Mouse (Mus musculus): ENCODE measurements around the gene Gfer.

Gfer gene

DNA sequence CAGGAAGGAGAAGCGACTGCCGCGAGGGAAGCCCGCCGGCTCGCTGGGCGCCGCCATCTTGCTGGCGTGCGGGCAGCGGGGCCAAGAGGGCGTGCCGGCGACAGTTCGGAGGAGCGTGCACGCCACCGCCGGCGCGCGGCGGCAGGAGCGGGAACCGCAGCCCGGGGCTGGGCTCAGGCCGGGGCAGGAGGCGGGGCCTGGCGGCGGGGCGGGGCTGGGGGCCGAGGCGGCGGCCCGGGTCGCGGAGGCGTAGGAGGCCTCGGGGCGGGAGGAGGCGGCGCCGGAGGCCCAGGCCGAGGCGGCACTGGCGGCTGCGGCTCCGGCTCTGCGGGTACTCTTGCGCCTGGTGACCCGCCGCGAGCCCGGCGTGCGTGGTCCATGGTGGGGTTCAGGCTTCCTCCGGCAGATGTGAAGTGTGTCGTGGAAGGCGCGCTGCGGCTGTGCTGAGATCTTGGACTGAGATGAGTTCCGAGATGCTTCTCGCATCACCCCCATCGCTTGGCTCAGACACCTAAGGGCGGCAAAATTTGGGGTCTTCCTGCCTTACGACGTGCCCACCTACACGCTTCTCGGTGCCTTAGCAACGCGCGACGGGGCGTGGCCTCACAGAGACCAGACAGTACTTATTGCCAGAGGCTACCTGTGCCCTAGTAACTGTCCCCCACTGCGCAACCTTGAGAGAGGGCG lies at the start of gene Gfer, which contains the start of gene Noxo1:
TSS of gene Gfer (minus strand) at position 146 of the 687 bp plus-strand sequence.
TSS of gene Noxo1 (plus strand) at position 224 of the 687 bp plus-strand sequence.
- under 1% methylated on average over 74 of the region's 76 CpGs for WGBS

DNA sequence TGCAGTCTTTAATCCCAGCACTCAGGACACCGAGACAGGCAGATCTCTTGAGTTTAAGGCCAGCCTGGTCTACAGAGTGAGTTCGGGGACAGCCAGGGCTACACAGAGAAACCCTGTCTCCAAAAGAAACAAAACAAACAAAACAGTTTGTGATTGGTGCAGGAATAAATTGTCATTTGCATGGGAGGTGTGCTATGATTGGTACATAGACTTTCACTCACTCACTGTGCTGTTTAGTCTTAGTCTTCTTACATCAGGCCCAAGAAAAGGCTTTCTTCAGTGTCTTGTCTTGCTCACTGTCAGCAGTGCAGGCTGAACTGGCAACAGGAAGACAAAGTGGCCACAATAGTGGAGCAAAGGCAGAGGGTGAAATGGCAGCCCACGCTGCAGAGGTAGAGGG lies 48.4 kb upstream of the Gfer start:
- WGBS: 81% methylated on average over 3 of the region's 3 CpGs

DNA sequence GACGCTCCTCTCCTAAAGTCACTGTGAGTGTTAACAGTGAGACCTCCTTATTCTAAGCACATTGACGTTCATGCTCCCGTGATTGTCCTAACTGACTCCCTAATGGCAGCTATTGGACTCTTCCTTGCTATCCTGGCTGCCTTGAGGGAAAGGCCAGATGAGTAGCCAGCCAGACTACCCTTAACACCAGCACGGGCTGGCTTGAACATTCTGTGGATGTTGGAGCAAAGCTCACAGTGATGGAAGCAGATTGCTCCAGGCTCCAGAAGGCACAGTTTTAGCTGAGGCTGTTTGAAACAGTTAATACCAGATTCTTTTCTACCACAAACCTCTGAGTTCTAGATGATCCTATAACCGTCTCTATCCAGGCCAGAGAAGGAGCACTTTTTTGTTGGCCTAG lies 47.9 kb upstream of the Gfer start:
- 81% methylated on average over 5 of the region's 5 CpGs for WGBS

DNA sequence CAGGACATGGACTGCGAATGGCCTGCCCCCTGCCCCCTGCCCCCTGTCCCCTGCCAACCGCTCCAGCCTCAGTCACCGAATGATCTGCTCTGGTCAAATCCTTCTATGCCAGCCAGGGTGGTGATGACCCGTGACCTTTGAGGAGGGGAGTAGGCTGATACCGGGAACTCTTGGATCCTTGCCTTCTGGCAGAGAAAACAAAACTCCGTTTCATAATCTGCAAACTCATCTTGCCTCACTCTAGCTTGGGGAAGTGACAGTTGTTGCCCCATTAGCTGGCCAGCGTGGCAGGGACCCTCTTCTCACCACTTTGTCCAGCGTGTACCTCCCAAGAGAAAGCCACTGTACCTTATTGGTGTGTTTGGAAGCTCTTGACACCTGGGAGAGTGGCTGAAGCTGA lies 46.4 kb upstream of the Gfer start:
- WGBS: 75% methylated on average over 8 of the region's 8 CpGs

GRCm38 (mm10) chr17:24739926-24740325 lies 44.0 kb upstream of the Gfer start:
- 90% methylated on average over 8 of the region's 8 CpGs for WGBS

DNA sequence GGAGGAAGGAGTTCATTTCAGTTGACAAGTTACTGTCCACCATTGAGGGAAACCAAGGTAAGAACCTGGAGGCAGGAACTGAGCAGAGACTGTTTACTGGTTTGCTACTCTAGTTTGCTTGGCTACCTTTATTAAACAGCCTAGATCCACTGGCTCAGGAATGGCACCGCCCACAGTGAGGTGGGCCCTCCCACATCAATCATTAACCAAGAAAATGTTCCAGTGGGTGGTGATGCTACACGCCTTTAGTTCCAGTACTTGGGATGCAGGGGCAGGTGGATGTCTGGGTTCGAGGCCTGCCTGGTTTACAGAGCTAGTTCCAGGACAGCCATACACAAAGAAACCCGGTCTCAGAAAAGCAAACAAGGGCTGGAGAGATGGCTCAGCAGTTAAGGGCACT lies 42.3 kb upstream of the Gfer start:
- 86% methylated on average over 4 of the region's 4 CpGs for WGBS

DNA sequence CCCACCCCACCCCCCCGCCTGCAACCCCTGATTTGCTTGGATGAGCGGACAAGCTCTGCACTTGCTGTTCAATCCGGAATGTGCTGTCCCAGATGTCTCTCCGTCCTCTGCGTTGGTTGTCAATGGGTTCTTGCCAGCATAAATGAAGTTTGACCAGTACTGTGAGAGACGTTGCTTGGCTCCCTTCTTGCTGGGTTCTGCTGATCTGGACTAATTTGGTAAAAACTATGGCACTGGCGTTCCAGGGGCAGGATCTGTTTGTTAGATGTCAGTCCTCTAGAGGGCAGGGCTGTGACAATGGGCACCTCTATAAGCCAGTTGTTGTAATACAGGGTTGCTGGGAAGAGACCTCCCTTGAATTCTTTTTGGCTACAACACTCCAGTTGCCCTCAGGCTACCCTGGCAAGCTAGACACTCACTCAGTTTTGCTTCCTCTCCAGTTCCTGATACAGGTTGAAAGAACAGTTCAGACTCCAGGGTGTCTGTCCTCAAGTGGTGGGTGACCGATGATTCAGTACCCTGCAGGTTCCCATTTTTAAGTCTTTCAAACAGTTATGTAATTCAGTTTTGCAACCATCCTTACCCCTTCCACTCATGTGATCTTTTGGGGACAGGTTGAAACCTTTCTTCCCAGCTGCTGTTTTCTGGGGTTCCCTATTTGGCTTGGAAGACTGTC lies 41.3 kb upstream of the Gfer start:
- 18% methylated on average over 8 of the region's 8 CpGs for WGBS

DNA sequence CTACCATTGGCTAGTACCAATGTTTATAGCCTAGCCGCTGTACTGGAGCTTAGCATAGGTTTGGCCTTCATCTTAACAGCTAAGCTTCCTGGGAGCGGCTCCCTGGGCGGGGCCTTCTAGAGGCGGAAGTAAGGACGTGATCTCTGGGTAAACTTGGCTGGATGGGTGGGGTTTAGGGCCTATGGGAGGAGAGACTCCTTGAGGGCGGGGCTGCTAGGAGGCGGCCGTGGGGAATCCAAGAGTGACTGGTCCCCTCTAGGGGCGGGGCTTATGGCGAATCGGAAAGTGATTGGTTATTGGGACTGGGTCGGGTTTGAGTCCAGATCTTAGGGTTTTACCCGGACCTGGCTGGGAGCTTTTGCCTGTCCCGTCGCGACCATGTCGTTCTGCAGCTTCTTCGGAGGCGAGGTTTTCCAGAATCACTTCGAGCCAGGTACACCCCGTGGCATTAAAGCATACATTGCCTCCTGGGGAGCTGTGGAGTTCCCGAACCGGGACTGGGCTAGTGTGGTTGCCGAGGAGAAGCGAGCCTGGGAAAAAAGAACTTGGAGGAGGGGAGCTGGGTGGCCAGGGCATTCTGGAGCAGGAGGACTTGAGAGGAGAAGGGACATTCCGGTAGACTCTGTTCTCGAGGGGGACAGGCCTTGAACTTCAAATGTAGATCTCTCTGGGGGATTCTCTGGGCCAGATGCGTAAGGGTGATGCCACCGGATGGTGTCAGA lies 40.5 kb upstream of the Gfer start, which contains the start of gene Msrb1:
TSS of gene Msrb1 (plus strand) at position 313 of the 722 bp plus-strand sequence.
- WGBS: 1% methylated on average over 29 of the region's 29 CpGs

DNA sequence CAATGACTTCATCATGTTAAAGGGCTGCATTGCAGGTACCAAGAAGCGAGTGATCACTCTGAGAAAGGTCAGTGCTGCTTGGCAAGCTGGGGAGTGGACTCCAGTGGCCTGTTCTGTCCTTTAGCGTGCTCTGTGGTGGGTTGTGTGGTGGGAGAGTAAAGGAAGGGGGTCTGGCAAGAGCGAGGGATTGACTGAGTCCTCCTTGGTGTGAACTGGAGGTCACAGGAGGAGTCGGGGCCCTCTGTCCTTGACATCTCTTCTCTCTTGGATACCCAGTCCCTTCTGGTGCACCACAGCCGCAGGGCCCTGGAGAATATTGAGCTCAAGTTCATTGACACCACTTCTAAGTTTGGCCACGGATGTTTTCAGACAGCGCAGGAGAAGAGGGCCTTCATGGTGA lies 39.5 kb upstream of the Gfer start:
- 93% methylated on average over 7 of the region's 7 CpGs for WGBS

DNA sequence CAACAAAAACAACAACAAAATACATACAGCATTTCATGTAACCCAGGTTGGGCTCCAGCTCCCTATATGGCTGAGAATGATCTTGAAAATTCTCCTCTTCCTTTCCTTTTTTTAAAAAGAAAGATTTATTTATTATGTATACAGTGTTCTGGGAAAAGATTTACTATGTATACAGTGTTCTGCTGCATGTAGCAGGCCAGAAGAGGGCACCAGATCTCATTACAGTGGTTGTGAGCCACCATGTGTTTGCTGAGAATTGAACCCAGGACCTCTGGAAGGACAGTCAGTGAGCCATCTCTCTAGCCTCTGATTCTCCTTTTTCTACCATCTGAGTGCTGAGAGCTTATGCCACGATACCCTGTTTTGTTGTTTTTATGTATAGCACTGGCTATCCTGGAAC lies 38.6 kb upstream of the Gfer start:
- WGBS: 83% methylated on average over 1 of the region's 1 CpGs

DNA sequence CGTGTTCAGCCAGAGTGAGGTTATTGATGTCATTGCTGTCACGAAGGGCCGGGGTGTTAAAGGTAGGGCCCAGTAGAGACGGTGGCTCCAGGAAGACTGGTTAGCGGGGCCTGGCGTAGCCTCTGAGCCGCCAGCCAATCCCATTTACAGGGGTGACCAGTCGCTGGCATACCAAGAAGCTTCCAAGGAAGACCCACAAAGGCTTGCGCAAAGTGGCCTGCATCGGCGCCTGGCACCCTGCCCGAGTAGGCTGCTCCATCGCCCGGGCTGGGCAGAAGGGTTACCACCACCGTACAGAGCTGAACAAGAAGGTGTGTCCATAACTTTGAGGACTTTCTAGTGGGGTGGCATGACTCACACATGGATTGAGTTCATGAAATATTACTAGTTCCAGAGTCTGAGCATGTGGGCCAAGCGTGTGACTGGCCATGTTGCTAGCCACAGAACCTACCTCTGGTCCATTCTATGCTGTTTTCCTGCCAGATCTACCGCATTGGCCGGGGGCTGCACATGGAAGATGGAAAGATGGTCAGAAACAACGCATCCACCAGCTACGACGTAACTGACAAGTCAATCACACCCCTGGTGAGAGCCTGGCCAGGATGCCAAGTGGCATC lies 37.6 kb upstream of the Gfer start:
- 90% methylated on average over 21 of the region's 21 CpGs for WGBS

DNA sequence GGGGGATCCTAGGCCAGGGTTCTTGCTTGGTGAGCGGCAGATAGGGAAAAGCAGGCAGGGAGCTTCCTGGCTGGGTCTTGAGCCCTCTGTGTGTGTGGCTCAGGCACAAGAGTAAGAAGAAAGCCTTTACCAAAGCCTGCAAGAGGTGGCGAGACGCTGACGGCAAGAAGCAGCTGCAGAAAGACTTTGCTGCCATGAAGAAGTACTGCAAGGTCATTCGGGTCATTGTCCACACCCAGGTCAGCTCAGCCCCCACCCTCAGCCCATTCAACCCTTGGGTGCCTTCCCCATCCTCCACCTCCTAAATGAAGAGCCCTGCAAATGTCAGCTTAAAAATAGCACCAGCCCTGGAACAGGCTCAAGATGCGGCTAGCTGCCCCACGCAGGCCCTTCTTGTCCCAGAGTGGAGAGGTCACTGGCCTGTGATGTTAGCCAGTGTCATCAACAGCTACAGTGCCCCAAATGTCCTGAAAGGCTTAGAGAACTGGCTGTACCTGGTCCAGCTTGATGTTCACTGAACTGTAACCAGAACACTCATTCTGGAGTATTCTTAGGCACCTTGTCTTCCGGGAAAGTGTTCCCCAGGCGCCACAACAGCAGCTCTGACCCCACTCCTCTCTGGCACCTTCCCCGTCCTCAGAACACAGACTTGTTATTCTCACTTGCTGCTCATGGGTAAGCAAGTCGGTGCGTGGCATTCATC lies 36.4 kb upstream of the Gfer start:
- WGBS: 82% methylated on average over 12 of the region's 12 CpGs

GRCm38 (mm10) chr17:24730787-24731186 lies 34.8 kb upstream of the Gfer start:
- 87% methylated on average over 14 of the region's 14 CpGs for WGBS

- 75% methylated on average over 6 of the region's 6 CpGs for WGBS
These were observed 33.1 kb upstream of the Gfer start for GRCm38 (mm10) chr17:24729067-24729466.

DNA sequence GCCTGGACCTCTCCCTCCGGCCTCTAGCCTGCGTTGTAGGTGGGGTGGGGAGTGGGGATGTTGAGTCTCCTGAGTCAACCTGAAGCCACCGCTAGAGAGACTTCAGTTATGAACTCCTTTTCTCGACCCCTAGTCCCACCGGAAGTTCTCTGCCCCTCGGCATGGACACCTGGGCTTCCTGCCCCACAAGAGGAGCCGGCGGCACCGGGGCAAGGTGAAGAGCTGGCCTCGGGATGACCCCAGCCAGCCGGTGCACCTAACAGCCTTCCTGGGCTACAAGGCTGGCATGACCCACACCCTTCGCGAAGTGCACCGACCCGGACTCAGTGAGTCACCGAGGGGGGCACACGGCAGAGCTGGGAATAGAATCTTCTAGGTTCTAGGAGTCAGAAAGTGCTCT lies 32.2 kb upstream of the Gfer start:
- whole genome bisulfite sequencing: 74% methylated on average over 17 of the region's 17 CpGs

DNA sequence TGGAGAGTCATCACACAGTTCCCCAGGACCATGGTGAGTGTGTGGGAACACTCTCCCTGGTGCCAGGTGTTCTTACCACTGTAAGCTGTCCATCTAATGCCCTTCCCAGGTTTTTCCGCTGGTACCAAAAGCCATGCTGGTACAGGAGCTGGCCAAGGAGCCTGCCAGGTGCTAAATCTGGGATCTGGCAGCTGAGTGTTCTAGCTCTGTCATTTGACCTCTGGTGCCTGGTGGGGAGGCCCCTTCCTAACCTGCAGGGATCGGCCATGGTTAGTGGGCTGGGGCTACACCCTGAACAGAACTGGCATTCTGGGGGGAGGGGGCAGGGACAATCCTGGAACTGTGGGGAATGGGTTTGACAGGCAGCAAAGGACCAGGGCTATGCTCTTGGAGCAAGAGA lies 31.7 kb upstream of the Gfer start, which contains the start of gene Rpl3l:
TSS of gene Rpl3l (plus strand) at position 203 of the 400 bp plus-strand sequence.
- WGBS: 72% methylated on average over 2 of the region's 2 CpGs

DNA sequence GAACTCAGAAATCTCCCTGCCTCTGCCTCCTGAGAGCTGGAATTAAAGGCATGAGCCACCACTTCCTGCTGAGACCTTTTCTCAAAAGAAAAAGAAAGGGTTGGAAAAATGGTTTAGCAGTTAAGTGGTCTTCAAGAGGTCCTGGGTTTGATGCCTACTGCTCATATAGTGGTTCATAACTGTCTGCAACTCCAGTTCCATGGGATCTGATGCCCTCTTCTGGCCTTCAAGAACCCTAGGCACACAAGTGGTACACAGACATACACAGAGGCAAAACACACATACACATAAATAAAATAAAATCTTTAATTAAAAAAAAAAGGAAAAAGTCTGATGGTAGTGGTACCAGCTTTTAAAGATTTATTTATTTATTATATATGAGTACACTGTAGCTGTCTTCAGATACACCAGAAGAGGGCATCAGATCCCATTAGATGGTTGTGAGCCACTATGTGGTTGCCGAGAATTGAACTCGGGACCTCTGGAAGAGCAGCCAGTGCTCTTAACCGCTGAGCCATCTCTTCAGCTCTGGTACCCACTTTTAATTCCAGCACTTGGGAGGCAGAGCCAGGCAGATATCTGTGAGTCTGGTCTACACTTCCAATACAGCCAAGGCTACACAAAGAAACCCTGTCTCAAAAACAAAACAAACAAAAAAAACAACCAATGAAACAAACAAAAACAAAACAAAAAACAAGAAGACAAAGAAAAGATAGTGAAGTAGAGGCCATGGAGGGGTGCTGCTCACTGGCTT lies 29.9 kb upstream of the Gfer start:
- WGBS: 69% methylated on average over 3 of the region's 3 CpGs

DNA sequence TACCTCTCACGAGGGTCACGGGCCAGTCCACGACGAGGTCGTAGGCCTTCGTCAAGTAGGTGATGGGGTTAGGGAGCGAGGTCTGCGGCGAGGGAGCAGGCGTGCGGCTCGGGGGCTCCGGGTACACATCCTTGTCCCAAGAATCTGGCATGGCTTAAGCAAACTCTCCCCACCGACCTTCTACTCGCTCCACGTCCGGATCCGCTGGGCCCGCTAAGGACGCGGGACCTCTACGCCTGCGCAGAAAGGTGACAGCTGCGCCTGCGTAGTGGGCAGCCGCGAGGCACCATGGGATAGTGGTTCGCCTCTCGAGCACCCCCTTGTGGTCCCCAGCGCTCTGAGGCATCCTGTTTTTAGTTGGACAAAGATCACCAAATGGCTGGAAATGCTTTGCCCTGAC lies 28.2 kb upstream of the Gfer start, which contains the start of gene Ndufb10:
TSS of gene Ndufb10 (minus strand) at position 295 of the 400 bp plus-strand sequence.
- WGBS: under 1% methylated on average over 30 of the region's 30 CpGs

DNA sequence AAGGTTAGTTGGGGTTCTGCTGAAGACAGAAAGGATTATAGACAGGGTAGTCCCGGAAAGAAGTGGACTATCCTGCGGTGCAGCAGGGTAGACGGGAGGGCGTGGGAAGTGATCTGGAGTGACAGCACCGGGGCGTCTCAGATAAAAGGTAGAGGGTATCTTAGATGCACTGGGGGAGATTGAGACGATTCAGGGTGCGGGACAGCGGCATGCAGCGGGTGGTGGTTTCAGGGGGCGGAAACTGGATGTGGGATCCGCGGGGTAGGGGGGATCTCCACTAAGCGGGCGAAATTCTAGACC lies 27.9 kb upstream of the Gfer start:
- under 1% methylated on average over 15 of the region's 15 CpGs for WGBS

DNA sequence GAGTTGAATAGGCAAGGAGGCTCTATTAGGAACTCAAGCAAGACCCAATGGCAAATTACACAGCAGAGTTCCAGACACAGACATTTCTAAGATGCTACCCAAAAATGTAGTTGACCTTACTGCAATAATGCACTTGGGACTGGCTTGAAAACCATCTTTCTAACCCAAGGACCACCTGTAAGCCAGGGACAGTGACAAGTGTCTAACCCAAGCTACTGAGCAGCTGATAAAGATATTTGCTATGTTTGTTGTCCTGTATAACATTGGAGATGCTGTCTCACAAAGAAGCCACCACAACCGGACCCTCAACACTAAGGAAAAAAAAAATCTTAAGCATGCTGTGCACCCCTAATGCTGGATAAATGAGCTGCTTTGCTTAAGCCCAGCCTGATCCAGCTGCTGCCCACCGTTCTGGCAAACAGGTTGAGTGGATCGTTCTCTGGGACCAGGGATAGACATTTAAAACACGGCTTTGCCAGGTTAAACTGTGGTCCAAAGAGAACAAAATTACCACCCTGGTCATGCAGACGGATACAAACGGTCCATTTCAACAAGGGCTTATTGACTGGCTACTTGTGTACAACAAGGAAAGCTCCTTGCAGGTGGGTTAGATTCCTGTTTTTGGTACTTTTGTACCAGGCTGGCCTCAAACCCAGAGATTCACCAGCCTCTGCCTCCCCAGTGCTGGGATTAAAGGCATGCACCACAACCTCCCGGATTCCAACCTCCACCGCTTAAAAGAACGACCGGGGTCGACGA lies 27.3 kb upstream of the Gfer start:
- under 1% methylated on average over 12 of the region's 12 CpGs for WGBS

All from cerebral cortex, adult 2 months (tissue).